Mouse (Mus musculus) CH12.LX (cell line): ENCODE measurements around the gene Pfpl. TPM values are rescaled to one million over a fixed set of nuclear protein-coding genes. Genes with fewer than 3 reads are reported as not detected.

Source experiments
- DNase-seq: peaks from one replicate; pipeline ENCODE4 v3.0.0-alpha.2; 2013; ENCODE audit errors: extremely low read depth
- H3K27ac ChIP-seq: 2 replicates; pipeline ENCODE4 v1.5.1; 2012; ENCODE audit warnings: low read depth, mild to moderate bottlenecking, control low read depth, moderate library complexity; ENCODE audit not compliant: insufficient read depth
- H3K27me3 ChIP-seq: replicated peaks from 2 replicates; pipeline ENCODE3; 2012; ENCODE audit warnings: inconsistent platforms
- H3K36me3 ChIP-seq, 2 experiments: replicated peaks in 1 of 2; 2 replicates each; pipeline versions ENCODE3 to v1.6.1; 2012; ENCODE audit warnings: inconsistent platforms in 1 of 2, low read length in 1 of 2, mild to moderate bottlenecking in 1 of 2, mixed read lengths in 1 of 2, moderate library complexity in 1 of 2; ENCODE audit not compliant: control insufficient read depth in 1 of 2, insufficient read depth in 1 of 2
- H3K4me1 ChIP-seq, 2 experiments: 2 replicates each; pipeline ENCODE4 v1.6.1; 2012; ENCODE audit warnings: inconsistent platforms in 1 of 2, moderate library complexity in 1 of 2; ENCODE audit not compliant: insufficient read depth in 2 of 2, control insufficient read depth in 1 of 2
- H3K4me2 ChIP-seq: 2 replicates; pipeline ENCODE4 v1.6.1; 2012; ENCODE audit warnings: low read depth, mild to moderate bottlenecking, control low read depth; ENCODE audit not compliant: poor library complexity, insufficient read depth, severe bottlenecking
- H3K4me3 ChIP-seq, 3 experiments: fragments of 150-350 bp in 1 of 3; sonication (generic) in 1 of 3; replicated peaks in 1 of 3; 2 replicates each; pipeline versions ENCODE3 to v1.5.1; 2011 to 2012; ENCODE audit warnings: low read depth in 2 of 3, low read length in 2 of 3, mild to moderate bottlenecking in 2 of 3, moderate library complexity in 2 of 3, control low read depth in 1 of 3, improper control_type of control experiment in 1 of 3, inconsistent platforms in 1 of 3, mixed read lengths in 1 of 3; ENCODE audit not compliant: poor library complexity in 1 of 3
- H3K79me2 ChIP-seq: replicated peaks from 2 replicates; pipeline ENCODE4 v1.6.1; 2012; ENCODE audit warnings: mild to moderate bottlenecking, moderate library complexity; ENCODE audit not compliant: control insufficient read depth, poor library complexity, insufficient read depth, severe bottlenecking; ENCODE audit errors: extremely low read depth
- H3K9ac ChIP-seq: 2 replicates; pipeline ENCODE4 v1.6.1; 2012; ENCODE audit warnings: low read depth, mild to moderate bottlenecking, control low read depth, moderate library complexity; ENCODE audit not compliant: insufficient read depth
- H3K9me3 ChIP-seq: replicated peaks from 2 replicates; pipeline ENCODE3; 2012; ENCODE audit warnings: low read length, inconsistent platforms, mixed read lengths
- BHLHE40 ChIP-seq: IDR thresholded peaks from 2 replicates; pipeline ENCODE4 v1.6.1; 2011; ENCODE audit warnings: mild to moderate bottlenecking, low read depth, low read length, improper control_type of control experiment
- CHD1 ChIP-seq: IDR thresholded peaks from 2 replicates; pipeline ENCODE4 v1.6.1; 2012; ENCODE audit warnings: low read depth, low read length, improper control_type of control experiment, inconsistent platforms
- CHD2 ChIP-seq: IDR thresholded peaks from 2 replicates; pipeline ENCODE4 v1.6.1; 2011; ENCODE audit warnings: low read length, improper control_type of control experiment
- EP300 ChIP-seq: IDR thresholded peaks from 2 replicates; pipeline ENCODE4 v1.6.1; 2011; ENCODE audit warnings: low read length, improper control_type of control experiment
- ETS1 ChIP-seq: conservative IDR thresholded peaks from 2 replicates; pipeline ENCODE4 v1.6.1; 2012; ENCODE audit warnings: low read depth, mild to moderate bottlenecking, inconsistent platforms, low read length, improper control_type of control experiment, moderate library complexity
- GABPA ChIP-seq: IDR thresholded peaks from 2 replicates; pipeline ENCODE4 v1.6.1; 2012; ENCODE audit warnings: low read depth, low read length, improper control_type of control experiment, inconsistent platforms; ENCODE audit not compliant: insufficient replicate concordance
- IRF4 ChIP-seq: IDR thresholded peaks from 2 replicates; pipeline ENCODE4 v1.6.1; 2014; ENCODE audit warnings: low read depth, mild to moderate bottlenecking, inconsistent platforms, low read length, improper control_type of control experiment
- JUN ChIP-seq: IDR thresholded peaks from 2 replicates; pipeline ENCODE4 v1.6.1; 2011; ENCODE audit warnings: low read depth, mild to moderate bottlenecking, low read length, improper control_type of control experiment, moderate library complexity; ENCODE audit not compliant: insufficient read depth
- KAT2A ChIP-seq: IDR thresholded peaks from 2 replicates; pipeline ENCODE4 v1.6.1; 2012; ENCODE audit warnings: low read length, improper control_type of control experiment, inconsistent platforms; ENCODE audit not compliant: insufficient replicate concordance
- MAFK ChIP-seq: IDR thresholded peaks from 2 replicates; pipeline ENCODE4 v1.6.1; 2011; ENCODE audit warnings: low read length, improper control_type of control experiment; ENCODE audit not compliant: insufficient replicate concordance
- MAX ChIP-seq: IDR thresholded peaks from 2 replicates; pipeline ENCODE4 v1.6.1; 2011; ENCODE audit warnings: low read length, improper control_type of control experiment
- MAZ ChIP-seq: IDR thresholded peaks from 2 replicates; pipeline ENCODE4 v1.6.1; 2012; ENCODE audit warnings: low read depth, mild to moderate bottlenecking, inconsistent platforms, low read length, improper control_type of control experiment, moderate library complexity
- MEF2A ChIP-seq: IDR thresholded peaks from 2 replicates; pipeline ENCODE4 v1.6.1; 2014; ENCODE audit warnings: low read depth, mild to moderate bottlenecking, inconsistent platforms, low read length, improper control_type of control experiment, borderline replicate concordance
- MXI1 ChIP-seq: IDR thresholded peaks from 2 replicates; pipeline ENCODE4 v1.6.1; 2011; ENCODE audit warnings: mild to moderate bottlenecking, low read depth, low read length, improper control_type of control experiment
- MYC ChIP-seq: IDR thresholded peaks from 2 replicates; pipeline ENCODE4 v1.6.1; 2011; ENCODE audit warnings: low read depth, mild to moderate bottlenecking, improper control_type of control experiment, low read length
- NELFE ChIP-seq: IDR thresholded peaks from 2 replicates; pipeline ENCODE4 v1.6.1; 2011; ENCODE audit warnings: low read depth, low read length, improper control_type of control experiment
- NRF1 ChIP-seq: IDR thresholded peaks from 2 replicates; pipeline ENCODE4 v1.6.1; 2014; ENCODE audit warnings: low read depth, mild to moderate bottlenecking, inconsistent platforms, low read length, improper control_type of control experiment, moderate library complexity
- PAX5 ChIP-seq: IDR thresholded peaks from 2 replicates; pipeline ENCODE4 v1.6.1; 2012; ENCODE audit warnings: low read length, inconsistent platforms, mixed read lengths
- POLR2A ChIP-seq: IDR thresholded peaks from 2 replicates; pipeline ENCODE4 v1.6.1; 2011; ENCODE audit warnings: low read depth, mild to moderate bottlenecking, improper control_type of control experiment, low read length
- POLR2AphosphoS2 ChIP-seq: IDR thresholded peaks from 2 replicates; pipeline ENCODE4 v1.6.1; 2011; ENCODE audit warnings: low read depth, low read length, improper control_type of control experiment
- RCOR1 ChIP-seq: conservative IDR thresholded peaks from 2 replicates; pipeline ENCODE4 v1.6.1; 2012; ENCODE audit warnings: low read depth, mild to moderate bottlenecking, inconsistent platforms, low read length, improper control_type of control experiment
- SIN3A ChIP-seq: IDR thresholded peaks from 2 replicates; pipeline ENCODE4 v1.6.1; 2012; ENCODE audit warnings: low read length, improper control_type of control experiment, inconsistent platforms
- SMC3 ChIP-seq: IDR thresholded peaks from 2 replicates; pipeline ENCODE4 v1.6.1; 2011; ENCODE audit warnings: low read depth, low read length, improper control_type of control experiment
- TCF12 ChIP-seq: IDR thresholded peaks from 2 replicates; pipeline ENCODE4 v1.6.1; 2014; ENCODE audit warnings: low read depth, mild to moderate bottlenecking, inconsistent platforms, low read length, improper control_type of control experiment
- USF1 ChIP-seq: IDR thresholded peaks from 2 replicates; pipeline ENCODE4 v1.6.1; 2014; ENCODE audit warnings: low read depth, mild to moderate bottlenecking, inconsistent platforms, low read length, improper control_type of control experiment
- USF2 ChIP-seq: conservative IDR thresholded peaks from 2 replicates; pipeline ENCODE4 v1.6.1; 2011; ENCODE audit warnings: low read depth, low read length, improper control_type of control experiment
- ZC3H11A ChIP-seq: IDR thresholded peaks from 2 replicates; pipeline ENCODE4 v1.6.1; 2012; ENCODE audit warnings: low read depth, mild to moderate bottlenecking, inconsistent platforms, low read length, improper control_type of control experiment
- ZMIZ1 ChIP-seq: IDR thresholded peaks from 2 replicates; pipeline ENCODE4 v1.6.1; 2012; ENCODE audit warnings: low read depth, mild to moderate bottlenecking, inconsistent platforms, low read length, improper control_type of control experiment
- ZNF384 ChIP-seq: IDR thresholded peaks from 2 replicates; pipeline ENCODE4 v1.6.1; 2012; ENCODE audit warnings: low read depth, low read length, improper control_type of control experiment, inconsistent platforms
- dilution Hi-C: fragments of 300-500 bp; cut with MboI; formaldehyde crosslinking; loops from 2 replicates; pipeline ENCODE4 v1.14.3; 2020; ENCODE audit warnings: low sequenced_read_pairs; ENCODE audit not compliant: extremely low pct_unique_long_range_greater_than_20kb, extremely low pct_ligation_motif_present
- in situ Hi-C: fragments of 300-500 bp; cut with MboI; formaldehyde crosslinking; loops from 3 replicates; pipeline ENCODE4 v1.14.3; 2019; ENCODE audit warnings: low sequenced_read_pairs, low pct_ligation_motif_present, low pct_unique_long_range_greater_than_20kb, mixed read lengths
- polyA plus RNA-seq: library from polyadenylated mRNA; unstranded; fragments of >175 nt; gene quantifications from 2 replicates; pipeline ENCODE4 v1.2.1, GENCODE M21; 2012; ENCODE audit warnings: low read depth; ENCODE audit not compliant: insufficient read length
- total RNA-seq, 2 experiments: library from RNA; depleted of rRNA; stranded (reverse); fragments of 300-350 nt in 1 of 2; fragments of >200 nt in 1 of 2; gene quantifications; 2 replicates each; pipeline ENCODE4 v1.2.3; 2012 to 2014

Gene Pfpl
- total and polyA plus RNA-seq, 3 experiments, result not detected

DNA sequence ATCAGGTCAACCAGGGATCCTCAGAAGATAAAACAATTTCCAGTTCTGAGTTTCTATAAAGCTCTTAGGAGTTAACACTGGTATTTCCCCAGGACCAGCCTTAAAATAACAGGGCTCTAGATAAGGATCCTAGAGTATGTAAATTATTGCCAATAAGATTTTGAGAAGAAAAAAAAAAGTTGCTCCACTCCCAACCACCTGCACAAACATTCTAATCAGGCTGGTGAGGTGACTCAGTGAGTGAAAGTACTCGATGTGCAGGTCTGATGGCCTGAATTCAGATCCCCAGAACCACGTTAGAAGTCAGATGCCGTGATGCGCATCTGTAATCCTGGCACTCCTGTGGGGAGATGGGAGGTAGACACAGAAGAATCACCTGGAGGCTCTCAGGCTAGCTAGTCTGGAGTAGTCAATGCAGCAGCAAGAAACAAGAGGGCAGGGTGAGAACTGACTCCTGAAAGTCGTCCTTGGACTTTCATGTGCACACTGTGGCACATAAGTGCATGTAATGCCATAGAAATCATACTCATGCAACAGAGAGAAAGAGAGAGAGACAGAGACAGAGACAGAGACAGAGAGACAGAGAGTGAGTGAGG, 44.8 kb downstream of the Pfpl start:
- no peaks in the 10 kb centered on the region for H3K9me3 ChIP-seq
- H3K9ac ChIP-seq, result 0 out of 2 replicates have a peak overlapping the region, but pooled peaks have one; percentile 25
- in situ Hi-C loops (no loop called here), dilution Hi-C loops (no loop called here)
- peak overlapping the region; percentile 61 for H3K4me2 ChIP-seq
- H3K79me2 ChIP-seq, result no peaks in the 10 kb centered on the region
- H3K27me3 ChIP-seq, result no peaks in the 10 kb centered on the region
- H3K4me1 ChIP-seq, result peaks cover 35 to 98% of the 10 kb centered on the region in 2 experiments
- DNase-seq, result peak; percentile 75
- H3K27ac ChIP-seq, result peak overlapping the region; percentile 80
- peaks cover 22 to 75% of the 10 kb centered on the region in 2 experiments for H3K36me3 ChIP-seq
- no peak; the same call in 1 of the 2 replicates for TF ChIP-seq SMC3
- TF ChIP-seq RCOR1, result 0 out of 2 replicates have a peak, but pooled peaks have one; percentile 4
- no peak for TF ChIP-seq USF2
- TF ChIP-seq CHD2, result no peak
- TF ChIP-seq ZMIZ1, result no peak
- peak; percentile 92 for TF ChIP-seq ZNF384
- TF ChIP-seq NELFE, result 0 out of 2 replicates have a peak, but pooled peaks have one; percentile 20
- peak; percentile 42; the same call in 1 of the 2 replicates for TF ChIP-seq MAFK
- peak; percentile 36; the same call in 1 of the 2 replicates for TF ChIP-seq IRF4
- TF ChIP-seq PAX5, result no peak
- peak; percentile 80 for TF ChIP-seq BHLHE40
- TF ChIP-seq MEF2A, result peak; percentile 23; the same call in 1 of the 2 replicates
- TF ChIP-seq TCF12, result peak; percentile 72
- TF ChIP-seq MYC, result peak; percentile 38; the same call in 1 of the 2 replicates
- TF ChIP-seq SIN3A, result peak; percentile 51
- no peak for TF ChIP-seq ZC3H11A
- no peak for TF ChIP-seq POLR2A
- TF ChIP-seq NRF1, result 0 out of 2 replicates have a peak, but pooled peaks have one; percentile 22
- no peak for TF ChIP-seq MAZ
- H3K4me3 ChIP-seq, result no peak overlapping the region

DNA sequence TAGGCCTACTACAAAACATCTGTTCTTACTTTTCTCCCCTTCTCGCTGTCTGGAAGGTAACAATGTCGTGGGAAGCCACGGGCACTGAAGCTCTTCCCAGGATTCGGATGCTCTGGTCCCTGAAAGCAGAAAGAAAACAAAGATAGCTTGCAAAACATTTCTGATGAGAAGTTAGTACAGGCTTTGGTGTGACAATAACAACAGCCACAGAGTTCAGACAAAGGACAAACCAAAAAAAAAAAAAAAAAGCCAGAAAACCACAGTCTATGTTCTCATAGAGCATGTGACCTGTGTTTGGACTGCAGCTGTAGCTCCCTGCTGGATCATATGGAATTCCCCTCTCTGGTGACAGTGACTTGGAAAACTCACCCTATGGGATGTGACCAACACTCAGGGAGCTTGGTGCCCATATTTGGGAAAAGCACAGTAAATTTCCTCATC, 45.5 kb downstream of the Pfpl start:
- peaks cover 25 to 74% of the 10 kb centered on the region in 2 experiments for H3K36me3 ChIP-seq
- dilution Hi-C loops (no loop called here), in situ Hi-C loops (no loop called here)
- 0 out of 2 replicates have a peak overlapping the region, but pooled peaks have one; percentile 3 for H3K9ac ChIP-seq
- H3K9me3 ChIP-seq, result no peaks in the 10 kb centered on the region
- H3K4me3 ChIP-seq, result no peak overlapping the region
- no peaks in the 10 kb centered on the region for H3K27me3 ChIP-seq
- no peak for DNase-seq
- no peaks in the 10 kb centered on the region for H3K79me2 ChIP-seq
- H3K4me1 ChIP-seq, result peaks cover 35 to 98% of the 10 kb centered on the region in 2 experiments
- H3K27ac ChIP-seq, result peak overlapping the region; percentile 74
- H3K4me2 ChIP-seq, result peak overlapping the region; percentile 30
- TF ChIP-seq MAX (0 out of 2 replicates have a peak, but pooled peaks have one; percentile 49), POLR2AphosphoS2 (no peak), ZMIZ1 (no peak), SIN3A (no peak), JUN (no peak), EP300 (peak; percentile 80), IRF4 (peak; percentile 43; the same call in 1 of the 2 replicates), USF1 (peak; percentile 46), GABPA (no peak), MXI1 (no peak), CHD2 (no peak; the same call in 1 of the 2 replicates), BHLHE40 (peak; percentile 80), RCOR1 (no peak), MAZ (no peak), PAX5 (no peak), MYC (0 out of 2 replicates have a peak, but pooled peaks have one; percentile 32), KAT2A (0 out of 2 replicates have a peak, but pooled peaks have one; percentile 16), CHD1 (0 out of 2 replicates have a peak, but pooled peaks have one; percentile 27), MAFK (0 out of 2 replicates have a peak, but pooled peaks have one; percentile 21), MEF2A (peak; percentile 35; the same call in 1 of the 2 replicates), ZNF384 (peak; percentile 94), ETS1 (peak; percentile 79; the same call in 1 of the 2 replicates)
